Mouse (Mus musculus): Measurements from ENCODE around the gene Csrp3.

Gene Csrp3

DNA sequence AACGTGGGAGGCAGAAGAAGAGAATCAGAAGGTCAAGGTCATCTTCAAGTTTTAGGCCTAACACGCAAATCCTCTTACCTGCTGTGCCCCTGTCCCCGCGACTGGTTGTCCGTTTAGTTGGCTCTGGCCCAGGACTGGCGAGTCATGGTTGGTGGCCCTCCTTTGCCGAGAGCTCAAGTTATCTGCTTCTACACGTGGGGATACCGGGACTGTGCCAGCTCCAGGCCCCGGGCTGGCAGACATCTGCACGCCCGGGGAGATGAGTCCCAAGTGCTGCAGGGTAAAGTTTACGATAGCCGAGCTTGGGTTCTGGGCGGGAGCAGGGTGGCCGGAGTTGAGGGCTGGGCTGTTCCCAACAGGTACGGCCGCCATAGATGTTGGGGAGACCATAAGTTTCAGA lies 19.7 kb upstream of the Csrp3 start:
- in situ Hi-C loops (cut with MboI): no loop called here

DNA sequence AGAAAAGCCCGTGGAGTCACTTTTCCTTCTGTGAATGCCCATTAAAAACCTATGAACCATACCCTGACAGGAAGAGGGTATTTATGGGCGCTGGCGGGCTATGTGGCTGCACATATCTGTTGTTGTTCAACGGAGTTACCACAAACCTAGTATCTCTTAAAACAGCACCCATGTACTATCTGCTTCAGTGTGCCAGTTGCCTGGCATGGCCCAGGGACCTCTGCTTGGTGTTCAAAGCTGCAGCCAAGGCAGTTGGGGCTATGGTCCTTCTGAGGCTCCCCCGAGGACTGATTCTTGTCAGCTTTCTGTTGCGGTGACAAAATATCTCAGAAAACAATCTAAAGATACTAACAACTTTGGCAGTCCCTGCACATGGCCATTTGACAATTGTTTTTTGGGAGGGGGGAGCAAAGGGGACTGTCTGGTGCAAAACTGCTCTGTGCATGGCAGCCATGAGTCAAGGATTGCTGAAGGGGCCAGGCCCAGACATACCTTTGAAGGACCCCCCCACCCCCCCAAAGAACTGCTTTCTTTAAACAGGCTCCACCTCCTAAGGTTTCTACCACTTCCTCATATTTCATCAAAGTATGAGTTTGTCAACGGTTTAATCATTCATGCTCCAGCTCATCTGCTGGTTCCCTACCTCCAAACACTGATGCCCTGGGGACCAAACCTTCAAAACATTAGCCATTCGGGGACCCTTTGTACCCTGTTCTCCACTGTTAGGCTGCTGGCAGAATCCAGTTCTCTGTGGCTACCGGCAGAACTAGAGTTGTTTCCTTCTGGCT lies 17.0 kb upstream of the Csrp3 start:
- in situ Hi-C loops (cut with MboI): no loop called here

DNA sequence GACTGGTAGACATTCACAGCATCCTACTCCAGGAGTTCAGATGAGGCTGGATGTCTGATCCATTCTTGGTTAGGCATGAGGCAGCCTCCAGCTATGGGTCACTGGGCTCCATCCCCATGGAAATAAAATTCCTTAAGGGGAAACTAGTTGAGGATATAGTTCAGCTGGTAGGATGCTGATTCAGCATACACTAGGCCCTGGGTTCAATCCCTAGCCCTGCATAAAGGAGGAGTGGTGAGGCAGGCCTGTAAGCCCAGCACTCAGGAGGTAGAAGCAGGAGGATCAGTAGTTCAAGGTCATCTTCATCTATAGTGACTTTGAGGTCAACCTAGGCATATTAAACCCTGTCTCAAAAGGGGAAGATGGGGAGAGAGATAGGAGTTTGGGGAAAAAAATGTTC lies 16.4 kb upstream of the Csrp3 start:
- in situ Hi-C loops (cut with MboI): no loop called here

DNA sequence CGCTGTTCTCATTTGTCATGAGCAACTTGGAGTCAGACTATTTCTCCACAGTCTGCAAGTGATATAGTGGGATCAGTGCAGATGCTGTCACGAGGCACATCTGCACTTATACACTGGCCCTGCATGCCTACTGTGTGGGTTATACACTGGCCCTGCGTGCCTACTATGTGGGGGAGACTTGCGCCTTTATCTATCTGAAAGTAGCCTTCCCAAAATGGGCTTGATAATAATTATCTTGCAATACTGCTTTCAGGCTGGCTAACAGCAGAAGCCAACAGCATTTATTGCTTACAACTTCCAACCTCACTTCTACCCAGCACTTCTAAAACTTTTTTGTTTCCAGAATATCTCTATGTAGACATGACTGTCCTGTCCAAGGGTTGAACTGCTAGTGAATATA lies 14.0 kb upstream of the Csrp3 start:
- in situ Hi-C loops (cut with MboI): no loop called here

DNA sequence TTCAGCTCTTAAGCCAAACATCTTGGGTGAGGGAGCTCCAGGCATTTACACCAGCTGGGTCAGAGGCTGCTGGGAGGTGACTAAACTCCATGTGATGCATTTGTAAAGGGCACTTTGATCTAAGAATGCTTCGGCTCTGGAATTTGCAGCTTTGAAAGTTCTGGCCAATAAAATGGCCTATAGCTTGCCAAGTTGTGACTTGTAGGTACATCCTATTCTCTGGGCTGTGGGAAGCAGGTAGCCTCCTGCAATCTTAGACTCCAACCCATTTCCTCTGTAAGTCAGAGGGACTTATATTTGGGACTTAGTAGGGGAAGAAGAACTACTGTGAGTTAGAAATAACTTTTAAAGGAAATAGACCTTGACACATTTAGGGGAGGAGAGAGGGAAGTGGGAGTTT lies 13.1 kb upstream of the Csrp3 start:
- in situ Hi-C loops (cut with MboI): no loop called here

DNA sequence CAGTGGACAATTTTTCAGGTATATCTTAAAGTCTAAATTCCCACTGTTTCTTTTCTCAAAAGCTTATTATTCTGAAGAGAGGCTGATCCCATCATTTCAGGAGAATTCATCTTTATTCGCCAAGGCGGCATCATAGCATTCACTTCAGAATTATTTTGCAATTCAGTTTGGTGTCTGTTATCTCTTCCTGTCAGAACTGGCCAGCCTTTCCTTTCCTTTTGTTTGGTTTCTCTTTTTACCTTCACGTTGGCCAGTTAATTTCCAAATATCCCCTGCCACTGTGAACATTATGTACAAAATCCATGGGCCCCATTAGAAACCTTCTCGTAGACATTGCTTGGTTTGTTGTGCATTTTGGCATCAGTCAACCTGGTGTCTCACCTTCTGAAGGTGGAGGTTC lies 11.5 kb upstream of the Csrp3 start:
- in situ Hi-C loops (cut with MboI): no loop called here

DNA sequence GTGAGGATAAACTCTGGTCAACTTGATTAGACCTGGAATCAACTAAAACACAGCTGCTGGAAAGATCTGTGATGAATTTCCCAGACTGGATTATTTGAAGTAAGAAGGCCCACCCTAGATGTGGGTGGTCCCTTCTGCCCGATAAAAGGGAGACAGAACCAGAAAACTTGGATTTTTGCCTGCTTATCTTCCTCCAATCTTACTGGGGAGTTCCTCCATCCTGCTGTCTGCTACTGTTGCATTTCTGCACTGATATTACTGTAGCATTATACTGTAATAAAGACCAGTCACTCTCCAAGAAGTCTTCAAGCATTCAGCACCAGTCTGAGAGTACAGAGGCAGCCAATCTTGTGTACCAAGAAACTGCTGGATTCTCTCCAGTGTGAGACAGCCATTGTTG lies 10.4 kb upstream of the Csrp3 start:
- in situ Hi-C loops (cut with MboI): no loop called here

DNA sequence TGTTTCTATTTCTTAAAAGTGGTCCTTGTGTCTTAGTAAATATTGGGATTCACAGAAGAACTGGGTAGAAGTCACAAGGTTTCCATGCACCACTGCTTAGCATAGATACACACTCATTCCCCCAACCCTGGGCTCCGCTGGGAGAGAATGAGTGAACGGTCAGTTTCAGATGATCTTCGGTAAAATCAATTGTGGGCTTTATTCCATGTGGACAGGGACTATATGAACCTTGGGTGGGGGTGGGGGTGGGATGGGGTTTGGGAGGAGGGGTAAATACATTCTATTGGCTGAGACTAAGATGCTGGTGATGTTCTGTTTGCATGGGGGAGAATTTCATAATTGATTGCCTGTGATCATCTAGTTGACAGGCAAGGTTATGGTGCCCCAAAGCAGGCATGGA lies 7.6 kb upstream of the Csrp3 start:
- in situ Hi-C loops (cut with MboI): no loop called here

DNA sequence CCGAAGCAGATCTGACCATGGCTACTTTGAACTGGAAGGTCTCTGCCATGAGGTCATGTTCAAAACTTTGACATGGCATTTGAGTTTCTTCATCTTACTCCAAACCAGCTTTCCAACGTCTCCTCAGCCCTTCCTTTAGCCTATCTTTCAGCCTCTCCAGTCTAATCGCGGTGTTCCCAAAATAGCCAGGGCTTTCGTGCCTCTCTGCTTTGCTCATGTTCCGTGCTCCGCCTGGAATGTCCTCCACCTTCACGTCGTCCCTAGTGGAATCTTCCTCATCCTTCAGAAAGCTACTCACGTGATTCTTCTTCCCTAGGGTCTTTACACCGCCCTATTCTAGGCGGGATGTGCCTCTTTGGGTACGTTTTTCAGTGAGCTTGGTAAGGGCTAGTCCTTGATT lies 5.7 kb upstream of the Csrp3 start:
- in situ Hi-C loops (cut with MboI): no loop called here

DNA sequence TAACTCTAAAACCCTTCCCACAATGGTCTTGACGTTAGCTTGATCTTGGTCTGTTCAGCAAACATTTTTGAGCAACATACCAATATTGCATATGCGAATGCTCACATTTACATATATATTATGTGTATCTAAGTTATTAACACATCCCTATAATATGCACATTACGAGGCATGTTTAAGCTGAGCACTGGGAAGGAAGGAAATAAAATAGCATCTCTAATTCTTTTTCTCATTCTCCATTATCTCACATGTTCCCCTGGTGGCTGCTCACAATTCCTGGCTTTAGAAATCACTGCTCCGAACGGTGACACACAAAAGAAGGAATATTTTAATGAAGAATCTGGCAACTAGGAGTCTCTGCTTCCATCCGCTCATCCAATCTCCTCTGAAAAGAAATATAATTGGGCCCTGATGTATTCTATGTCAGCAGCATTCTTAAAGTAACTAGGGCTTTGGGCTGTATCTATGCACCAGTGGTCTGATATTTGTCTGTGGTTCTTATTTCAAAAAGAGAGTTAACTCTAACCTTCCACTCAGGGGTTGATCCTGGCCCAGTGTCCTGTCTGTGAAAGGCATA lies 3.8 kb upstream of the Csrp3 start:
- in situ Hi-C loops (cut with MboI): no loop called here

DNA sequence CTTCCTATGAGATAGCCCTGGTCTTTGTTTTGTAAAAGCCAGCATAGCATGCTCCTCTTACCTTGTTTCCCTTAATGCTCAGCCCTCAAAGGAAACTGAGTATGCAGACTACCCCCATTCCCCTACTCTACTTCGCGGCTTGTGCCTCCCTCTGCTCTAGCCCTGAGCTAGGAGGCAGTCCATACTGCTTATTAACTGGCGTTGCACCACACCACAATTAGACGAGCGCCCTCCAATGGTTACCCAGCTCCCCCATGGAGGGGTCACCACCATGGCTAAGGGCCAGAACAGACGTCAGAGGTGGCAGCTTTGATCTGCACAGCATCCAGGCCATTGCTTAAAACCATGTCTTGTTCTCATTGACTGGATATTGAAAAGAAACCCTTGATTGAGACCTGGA lies 1.1 kb downstream of the Csrp3 start:
- in situ Hi-C loops (cut with MboI): no loop called here

DNA sequence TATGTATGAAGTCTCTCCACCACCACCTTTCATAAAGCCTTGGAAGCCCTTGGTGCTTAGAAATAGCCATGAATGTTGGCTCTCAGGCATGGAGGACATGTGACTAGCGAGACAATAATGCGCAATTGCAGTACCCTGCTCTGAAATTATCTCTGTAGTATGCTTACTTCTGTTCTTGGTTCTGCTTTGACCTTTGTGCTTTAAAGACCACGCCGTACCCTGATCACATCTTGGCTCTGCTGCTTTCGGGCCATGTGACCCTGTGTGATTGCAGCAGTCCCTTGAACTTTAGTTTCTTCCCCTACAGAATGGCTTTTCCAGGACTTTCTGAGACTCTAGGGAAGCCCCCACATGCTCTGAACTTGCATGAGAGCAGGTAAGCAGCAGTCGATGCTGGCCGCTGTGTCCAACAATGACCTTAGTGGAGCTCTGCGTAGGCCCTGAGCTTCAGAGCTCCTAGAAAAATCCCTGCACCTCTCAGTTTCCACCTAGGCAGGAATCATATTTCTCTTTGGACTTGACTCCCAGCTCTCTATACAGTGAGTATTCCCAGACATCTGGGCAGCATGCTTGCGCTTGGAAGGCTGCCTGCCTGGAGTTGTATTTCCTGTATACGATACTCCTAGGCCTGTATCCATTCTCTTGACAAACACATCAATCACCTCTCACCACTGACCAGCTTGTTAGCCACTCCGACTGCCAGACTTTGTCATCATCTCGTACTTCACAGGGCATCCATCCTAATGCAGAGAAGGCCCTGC lies 2.4 kb downstream of the Csrp3 start:
- in situ Hi-C loops (cut with MboI): no loop called here

DNA sequence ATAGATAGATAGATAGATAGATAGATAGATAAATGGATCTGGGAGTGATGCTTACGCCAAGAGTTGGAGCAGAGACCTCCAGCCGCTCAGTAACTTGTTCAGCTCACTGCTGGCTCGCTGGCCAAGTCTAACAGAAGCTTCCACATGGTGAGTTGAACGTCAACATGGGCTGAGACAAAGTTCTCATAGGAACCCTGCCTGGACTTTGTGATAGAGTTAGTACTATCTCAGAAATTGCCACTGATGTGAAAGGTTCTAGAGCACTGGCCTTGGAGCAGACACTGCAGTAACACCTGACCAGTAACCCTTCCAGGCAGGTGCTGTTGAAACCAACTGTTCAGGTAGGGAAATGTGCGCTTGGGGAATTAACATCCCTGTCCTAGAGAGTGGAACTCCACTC lies 4.3 kb downstream of the Csrp3 start:
- in situ Hi-C loops (cut with MboI): no loop called here

DNA sequence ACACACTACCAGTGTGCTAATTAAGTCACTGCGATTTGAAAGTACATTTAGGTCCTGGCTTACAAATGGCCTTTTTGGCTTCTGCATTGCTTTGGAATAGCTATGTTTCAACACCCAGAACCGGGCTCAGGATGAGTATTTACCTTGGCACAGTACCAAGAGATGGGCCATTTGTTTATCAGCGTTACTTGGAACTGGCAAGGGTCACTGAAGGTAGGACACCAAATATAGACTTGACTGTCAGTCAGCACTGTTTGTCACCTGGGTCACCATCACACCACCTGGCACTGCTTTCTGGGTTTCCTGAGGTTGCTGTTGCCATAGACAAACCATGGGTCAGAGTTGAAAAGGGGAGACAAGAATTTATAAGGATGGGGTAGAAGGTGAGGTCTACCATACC lies 5.5 kb downstream of the Csrp3 start:
- in situ Hi-C loops (cut with MboI): no loop called here

DNA sequence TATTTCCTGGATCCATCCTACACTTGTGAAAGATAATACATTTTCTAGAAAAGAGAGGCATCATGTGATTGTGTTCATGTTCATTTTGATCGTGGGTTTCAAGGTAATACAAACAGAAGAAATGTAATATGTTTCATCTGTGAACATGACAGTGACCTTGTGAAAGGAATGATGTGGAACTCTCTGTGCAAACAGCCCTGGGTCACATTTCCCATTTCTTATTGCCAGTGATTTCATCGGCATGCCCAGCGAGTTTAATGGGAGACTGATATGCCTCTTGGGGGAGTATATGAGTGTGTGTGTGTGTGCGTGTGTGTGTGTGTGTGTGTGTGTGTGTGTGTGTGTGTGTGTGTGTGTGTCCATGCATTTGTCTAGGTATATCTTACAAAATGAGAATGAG lies 6.3 kb downstream of the Csrp3 start:
- in situ Hi-C loops (cut with MboI): no loop called here

DNA sequence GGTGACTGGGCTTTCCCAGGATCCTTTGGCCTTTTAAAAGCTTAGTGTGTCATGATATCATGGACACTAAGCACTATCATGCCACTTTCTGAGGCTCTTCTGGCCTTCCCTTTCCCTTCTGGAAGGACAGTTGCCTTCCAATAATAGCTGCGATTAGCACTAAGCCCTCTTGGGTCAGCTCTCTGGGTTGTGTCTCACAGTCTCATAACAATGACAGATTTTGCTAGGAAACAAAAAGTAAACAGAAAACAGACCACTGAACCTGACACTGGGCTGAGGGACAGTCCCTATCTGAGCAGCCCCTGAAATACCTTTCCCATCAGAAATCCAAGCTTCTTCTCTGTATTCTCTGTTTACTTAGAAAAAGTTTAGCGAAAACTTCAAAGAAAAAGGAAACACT lies 7.3 kb downstream of the Csrp3 start:
- in situ Hi-C loops (cut with MboI): no loop called here

DNA sequence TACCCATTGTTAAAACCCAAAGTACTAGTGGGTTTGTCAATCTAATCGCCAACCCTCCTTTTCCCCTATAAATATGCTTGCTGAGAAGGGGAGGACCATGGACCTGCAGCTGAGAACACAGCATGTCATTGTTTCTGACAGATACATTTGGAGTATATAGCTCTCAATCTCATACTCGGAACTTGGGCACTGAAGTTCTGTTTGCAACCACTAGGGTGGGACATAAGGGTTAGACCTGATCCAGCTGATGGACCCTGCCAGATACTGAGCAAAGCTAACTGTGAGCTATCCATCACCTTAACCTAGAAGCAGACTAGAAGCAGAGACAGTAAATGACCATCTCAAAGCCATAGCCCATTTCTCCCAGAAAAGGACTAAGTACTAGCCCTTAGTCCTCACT lies 9.4 kb downstream of the Csrp3 start:
- in situ Hi-C loops (cut with MboI): no loop called here

DNA sequence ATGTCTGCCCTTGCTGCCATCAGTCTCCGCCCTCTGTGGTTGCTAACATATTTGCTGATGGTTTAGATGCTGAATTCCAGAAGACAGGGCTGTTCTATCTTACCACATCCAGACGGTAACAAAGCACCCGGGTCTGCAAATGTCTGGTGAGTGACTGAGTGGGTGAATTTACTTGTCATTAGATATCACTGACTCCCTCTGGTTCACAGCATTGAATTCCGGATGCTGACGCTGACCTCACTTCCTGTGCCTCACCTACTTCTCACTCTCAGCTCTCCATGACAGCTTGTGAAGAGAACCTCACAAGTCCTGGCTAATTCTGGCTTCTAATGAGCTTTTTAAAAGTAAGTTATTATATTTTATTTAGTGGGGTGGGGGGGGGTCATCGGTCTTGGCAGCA lies 10.9 kb downstream of the Csrp3 start:
- in situ Hi-C loops (cut with MboI): no loop called here

DNA sequence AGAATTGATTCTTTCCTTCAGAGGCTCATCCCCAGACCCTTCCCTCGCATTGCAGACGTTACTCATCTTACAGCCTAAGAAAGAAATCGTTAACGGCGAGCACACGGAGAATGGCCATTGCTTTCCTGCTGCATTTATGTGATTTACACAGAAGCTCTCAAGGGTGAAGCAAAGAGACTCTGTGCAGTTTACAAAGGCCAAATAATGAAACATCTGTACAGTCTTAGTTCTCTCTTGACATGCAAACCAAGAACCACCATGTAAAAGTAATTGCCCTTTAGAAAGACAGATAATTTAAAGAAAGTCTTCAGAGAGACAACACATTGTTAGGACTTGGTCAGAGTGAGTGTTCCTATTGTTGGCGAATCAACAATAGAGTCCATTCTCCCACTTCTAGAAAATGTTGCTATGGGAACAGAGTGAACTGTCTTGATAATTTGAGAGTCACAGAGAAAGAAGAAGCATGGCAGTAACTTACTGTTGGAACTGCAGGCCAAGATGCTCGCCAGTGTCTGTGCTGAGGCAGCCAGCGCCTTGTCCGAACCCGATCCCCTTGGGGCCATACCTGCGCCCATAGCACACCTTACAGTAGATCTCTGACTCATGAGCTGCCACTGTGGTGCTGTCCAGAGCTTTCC lies 12.7 kb downstream of the Csrp3 start:
- in situ Hi-C loops (cut with MboI): no loop called here

DNA sequence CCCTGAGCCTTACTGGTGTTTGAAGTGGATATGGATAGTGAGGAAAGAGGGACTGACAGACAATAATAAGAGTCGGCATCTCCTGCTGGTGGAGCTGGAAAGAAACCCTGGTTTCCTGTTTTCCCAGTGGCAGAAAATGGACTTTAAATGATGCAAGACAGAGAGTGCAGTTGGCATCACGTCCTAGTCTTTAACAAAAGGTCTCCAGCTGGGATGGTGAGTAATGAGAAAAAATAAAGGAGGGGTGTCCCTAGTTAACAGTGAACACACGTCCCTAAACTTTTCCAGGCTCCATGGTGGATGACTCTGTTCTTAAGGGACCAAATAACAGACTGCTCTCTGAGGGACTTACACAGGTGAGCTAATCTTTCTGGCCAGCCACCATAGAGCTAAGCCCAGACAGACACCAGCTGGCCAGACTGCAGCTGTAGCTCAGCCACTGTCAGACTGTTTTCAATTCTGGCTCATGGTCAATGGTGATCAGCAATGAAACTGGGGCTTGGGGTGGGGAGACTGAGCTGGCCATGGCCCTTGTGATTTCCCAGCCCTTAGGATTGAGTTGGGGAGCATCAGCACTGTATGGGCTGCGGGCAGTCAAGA lies 13.4 kb downstream of the Csrp3 start:
- in situ Hi-C loops (cut with MboI): no loop called here

DNA sequence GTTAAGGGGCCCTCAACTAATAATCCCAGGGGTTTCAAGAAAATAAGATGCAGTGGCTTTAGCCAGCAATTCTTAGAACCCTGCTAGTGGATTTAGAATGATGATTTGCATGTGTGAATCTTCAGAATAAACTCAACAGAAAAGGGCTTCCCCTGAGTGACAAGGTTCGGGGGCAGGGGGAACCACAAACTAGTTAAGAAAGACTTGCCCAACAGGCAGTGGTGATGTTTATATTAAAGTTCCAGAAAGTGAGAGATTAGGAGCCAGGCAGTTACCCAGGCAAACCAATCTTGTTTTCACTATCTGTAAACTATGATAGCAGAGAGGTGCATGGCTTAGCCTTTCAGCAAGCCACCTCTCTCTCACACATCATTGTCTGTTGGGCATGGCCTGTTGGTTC lies 15.1 kb downstream of the Csrp3 start:
- in situ Hi-C loops (cut with MboI): no loop called here

DNA sequence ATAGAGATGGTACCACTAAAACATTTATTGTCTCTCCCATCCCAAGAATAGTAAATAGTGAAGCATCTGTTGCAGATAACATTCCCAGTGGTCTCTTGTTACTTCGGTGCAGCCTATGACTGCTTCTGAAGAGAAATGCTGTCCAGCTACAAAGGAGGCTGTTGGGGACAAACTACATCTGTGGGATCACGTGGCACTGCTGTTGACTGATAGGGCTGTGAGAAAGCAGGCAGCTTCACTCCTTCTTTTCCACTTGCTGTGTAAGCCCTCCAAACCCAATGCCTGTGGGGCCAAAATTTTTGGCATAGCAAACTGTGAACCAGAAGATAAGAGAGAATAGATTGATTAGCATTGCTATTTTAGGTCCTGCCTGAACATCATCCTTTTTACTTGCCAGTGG lies 17.4 kb downstream of the Csrp3 start:
- in situ Hi-C loops (cut with MboI): no loop called here
